Mouse (Mus musculus) lung, adult 2 months (tissue): Measurements from ENCODE around the gene Ddx25. TPM values are rescaled to one million over a fixed set of nuclear protein-coding genes. Genes with fewer than 3 reads are reported as not detected.

Experiments
- DNase-seq: peaks from one replicate; pipeline ENCODE4 v3.0.0; 2022
- H3K4me1 ChIP-seq: fragments of 200-500 bp; 2 replicates; pipeline ENCODE4 v1.6.1; 2011; ENCODE audit warnings: low read length; ENCODE audit not compliant: control insufficient read depth, insufficient read depth
- H3K4me3 ChIP-seq: fragments of 200-500 bp; replicated peaks from 2 replicates; pipeline ENCODE3; 2011; ENCODE audit warnings: low read depth, mild to moderate bottlenecking, control low read depth, low read length; ENCODE audit errors: extremely low read depth
- CTCF ChIP-seq: fragments of 200-500 bp; IDR thresholded peaks from 2 replicates; pipeline ENCODE4 v1.5.1; 2011; ENCODE audit warnings: mild to moderate bottlenecking, low read length, control low read depth; ENCODE audit not compliant: insufficient read depth
- POLR2A ChIP-seq: fragments of 200-500 bp; IDR thresholded peaks from 2 replicates; pipeline ENCODE4 v1.6.1; 2011; ENCODE audit warnings: low read depth, mild to moderate bottlenecking, control low read depth, low read length, borderline replicate concordance; ENCODE audit errors: extremely low read depth
- WGBS: fragments of 180-500 bp; shearing (Covaris S2); methylation state at CpG from one replicate; pipeline ENCODE4 v1.1.7; 2018; 5-methylcytosine and 5-hydroxymethylcytosine counted together
- polyA plus RNA-seq: library from polyadenylated mRNA; depleted of rRNA; stranded (reverse); fragments of >200 nt; gene quantifications from 2 replicates; pipeline ENCODE4 v1.2.3, GENCODE M21; 2012

Ddx25 gene
- polyA plus RNA-seq, 1 experiment = 0.02 TPM

DNA sequence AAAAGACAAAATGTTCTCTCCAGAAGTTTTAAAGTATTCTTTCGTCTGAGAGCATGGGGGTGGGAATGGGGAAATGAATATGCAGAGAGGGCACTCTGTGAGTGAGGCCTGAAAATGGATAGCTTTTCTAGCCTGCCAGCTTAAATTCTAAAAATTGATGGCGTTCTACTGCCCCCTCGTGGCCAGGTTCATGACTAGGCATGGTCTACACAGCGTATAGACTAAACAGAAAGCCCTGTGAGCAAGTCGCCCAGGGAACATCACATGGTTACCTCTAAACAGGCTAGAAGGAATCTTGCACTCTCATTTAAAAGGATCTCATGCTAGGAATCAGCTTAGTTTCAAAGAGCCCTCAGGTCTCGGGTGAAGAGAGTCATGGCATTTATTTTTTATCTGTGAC is 16.8 kb downstream of the Ddx25 start:
- H3K4me1 ChIP-seq = no peaks in the 10 kb centered on the region
- whole genome bisulfite sequencing = 8% methylated on average over 6 of the region's 6 CpGs
- DNase-seq = peak; percentile 69
- TF ChIP-seq CTCF = peak; percentile 64
- TF ChIP-seq POLR2A = no peak
- H3K4me3 ChIP-seq = no peak overlapping the region

DNA sequence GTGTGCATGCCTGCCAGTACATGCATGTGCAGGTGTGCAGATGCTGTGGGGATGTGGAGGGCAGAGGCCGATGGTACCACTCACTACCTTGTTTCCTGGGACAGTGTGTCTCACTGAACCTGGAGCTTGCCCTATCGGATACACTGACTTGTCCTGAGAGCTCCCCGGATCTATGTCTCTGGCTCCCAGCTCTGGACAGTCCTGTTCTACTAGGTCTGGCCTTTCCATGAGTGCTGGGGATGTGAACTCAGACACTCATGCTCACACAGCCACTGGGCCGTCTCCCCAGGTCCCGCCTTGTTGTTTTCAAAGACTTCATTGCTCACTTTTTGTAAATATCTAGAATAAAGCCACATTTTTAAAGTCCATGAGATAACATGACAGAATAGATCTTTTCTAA is 17.3 kb downstream of the Ddx25 start:
- Histone ChIP-seq H3K4me3 (no peak overlapping the region), H3K4me1 (no peaks in the 10 kb centered on the region)
- 76% methylated on average over 5 of the region's 5 CpGs for WGBS
- TF ChIP-seq POLR2A = no peak
- TF ChIP-seq CTCF = no peak
- no peak for DNase-seq

DNA sequence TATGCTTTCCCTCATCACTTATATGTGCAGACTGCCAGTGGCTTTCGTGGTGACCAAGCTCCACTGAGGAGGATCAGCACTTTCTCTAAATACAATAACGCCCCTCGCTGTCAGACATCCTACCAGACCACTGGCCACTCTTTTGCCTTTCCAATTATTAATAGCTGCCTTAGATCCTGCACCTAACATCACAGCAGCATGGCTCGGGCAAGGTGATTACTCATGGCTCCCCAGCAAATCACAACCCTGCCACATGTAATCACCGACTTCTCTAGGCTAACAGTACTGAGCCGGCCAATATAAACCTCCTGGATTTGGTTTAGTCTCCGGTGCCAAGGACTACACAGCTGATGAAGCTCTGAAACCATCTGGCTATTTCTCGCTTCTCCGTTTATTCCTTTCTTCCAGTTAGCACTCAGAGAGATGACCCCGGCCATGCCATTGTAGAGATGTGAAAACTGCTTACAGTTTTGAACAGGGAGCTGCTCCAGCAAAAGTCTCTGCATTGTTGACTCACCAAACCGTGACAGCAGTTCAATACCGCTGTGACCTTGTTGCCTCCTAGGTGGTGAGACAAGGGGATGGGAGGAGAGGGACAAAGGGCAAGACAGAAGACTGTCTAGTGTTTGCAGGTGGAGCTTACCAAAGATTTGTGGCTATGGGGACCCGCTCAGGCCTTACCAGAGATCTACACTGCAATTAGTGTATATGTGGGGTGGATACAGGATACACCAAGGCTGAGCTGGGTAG is 19.2 kb downstream of the Ddx25 start:
- TF ChIP-seq CTCF (no peak), POLR2A (no peak)
- no peak for DNase-seq
- 64% methylated on average over 13 of the region's 13 CpGs for WGBS
- H3K4me3 ChIP-seq = no peak overlapping the region
- no peaks in the 10 kb centered on the region for H3K4me1 ChIP-seq

DNA sequence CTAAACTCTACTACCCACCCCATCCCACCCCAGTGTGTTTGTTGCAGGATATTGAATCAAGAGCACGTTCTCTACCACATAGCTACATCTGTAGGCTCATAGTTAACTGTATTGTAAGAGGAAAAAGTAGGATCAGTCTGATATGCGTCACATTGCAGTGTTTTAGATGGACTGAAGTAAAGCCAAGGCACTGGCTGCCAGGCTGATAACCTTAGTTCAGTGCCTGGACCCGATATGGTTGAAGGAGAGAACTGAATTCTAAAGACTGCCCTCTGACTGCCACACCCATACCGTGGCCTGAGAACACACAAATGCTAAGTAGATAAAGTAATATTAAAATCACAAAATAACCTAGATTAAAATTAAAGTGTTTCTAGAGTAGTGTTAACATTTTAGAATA is 22.5 kb downstream of the Ddx25 start:
- 65% methylated on average over 4 of the region's 4 CpGs for WGBS
- DNase-seq = no peak
- Histone ChIP-seq H3K4me3 (no peak overlapping the region), H3K4me1 (no peaks in the 10 kb centered on the region)
- TF ChIP-seq POLR2A (no peak), CTCF (no peak)

DNA sequence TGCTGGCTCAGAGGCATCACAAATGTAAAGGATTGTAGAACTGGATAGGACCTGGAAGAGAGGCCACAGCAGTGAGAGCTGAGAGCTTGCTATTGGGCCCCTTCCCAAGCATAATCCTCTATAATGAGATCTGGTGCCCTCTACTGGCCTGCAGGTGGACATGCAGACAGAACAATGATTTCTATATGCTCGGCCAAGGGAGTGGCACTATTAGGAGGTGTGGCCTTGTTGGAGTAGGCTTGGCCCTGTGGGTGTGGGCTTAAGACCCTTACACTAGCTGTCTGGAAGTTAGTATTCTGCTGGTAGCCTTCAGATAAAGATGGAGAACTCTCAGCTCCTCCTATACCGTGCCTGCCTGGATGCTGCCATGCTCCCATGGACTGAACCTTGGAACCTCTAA is 23.2 kb downstream of the Ddx25 start:
- WGBS = 11% methylated on average over 2 of the region's 2 CpGs
- no peak for DNase-seq
- H3K4me1 ChIP-seq = no peaks in the 10 kb centered on the region
- no peak overlapping the region for H3K4me3 ChIP-seq
- no peak for TF ChIP-seq POLR2A
- peak; percentile 58 for TF ChIP-seq CTCF

DNA sequence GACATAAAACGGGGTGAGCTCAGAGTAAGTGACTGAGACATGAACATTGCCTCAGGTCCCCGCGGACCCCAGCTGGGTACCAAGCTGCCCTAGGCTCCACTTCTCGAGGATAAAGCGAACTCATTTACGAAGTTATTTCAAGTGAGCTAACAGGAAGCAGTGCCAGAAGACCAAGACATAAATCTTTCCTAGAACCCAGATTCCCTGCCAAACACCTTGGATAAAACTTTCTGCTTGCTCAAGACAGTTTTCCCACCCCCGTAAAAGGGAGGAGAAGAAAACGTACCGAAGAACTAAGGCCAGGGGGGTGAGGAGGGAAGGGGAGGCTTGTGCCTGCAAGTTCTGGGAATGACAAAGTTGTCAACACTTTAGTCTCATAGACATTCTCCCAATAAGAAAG is 25.1 kb downstream of the Ddx25 start:
- no peaks in the 10 kb centered on the region for H3K4me1 ChIP-seq
- TF ChIP-seq POLR2A = no peak
- no peak for DNase-seq
- 45% methylated on average over 9 of the region's 9 CpGs for WGBS
- H3K4me3 ChIP-seq = no peak overlapping the region

DNA sequence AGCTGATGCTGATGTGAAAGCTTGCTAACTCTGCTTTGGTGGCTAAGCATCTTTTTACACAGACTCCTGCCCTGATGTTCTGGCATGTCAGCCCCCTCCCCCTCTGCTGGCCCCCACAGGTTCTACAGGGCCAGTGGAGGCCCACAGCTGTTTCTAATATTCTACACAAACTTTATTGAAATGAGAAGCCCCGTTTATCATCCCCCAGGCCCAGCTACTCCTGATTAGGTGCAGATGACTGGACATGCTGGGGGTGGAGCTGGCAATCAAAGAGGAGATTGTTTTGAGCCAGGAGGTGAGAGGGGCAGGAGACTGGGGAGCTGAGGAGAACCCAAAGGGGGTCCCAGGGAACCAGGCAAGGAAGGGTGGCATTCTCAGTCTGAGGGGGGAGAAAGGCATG is 28.5 kb downstream of the Ddx25 start:
- DNase-seq = no peak
- H3K4me1 ChIP-seq = no peaks in the 10 kb centered on the region
- no peak overlapping the region for H3K4me3 ChIP-seq
- TF ChIP-seq POLR2A (no peak), CTCF (no peak)
- WGBS = 13% methylated on average over 1 of the region's 1 CpGs

DNA sequence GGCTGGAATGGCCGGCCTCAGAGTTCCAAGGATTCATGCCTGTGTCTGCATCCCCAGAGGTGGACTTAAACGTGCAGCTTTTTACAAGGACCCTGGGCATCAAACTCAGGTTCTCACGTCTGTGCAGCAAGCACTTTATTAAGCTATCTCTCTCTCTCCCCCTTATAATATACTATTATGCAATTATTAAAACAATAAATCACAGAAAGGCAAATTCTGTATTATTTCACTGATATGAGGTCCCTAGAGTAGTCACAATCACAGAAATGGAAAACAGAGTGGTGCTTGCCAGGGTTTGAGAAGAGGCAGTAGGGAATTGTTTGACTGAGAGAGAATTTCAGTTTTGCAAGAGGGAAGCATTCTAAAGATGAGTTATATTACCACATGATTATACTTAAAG is 29.2 kb downstream of the Ddx25 start:
- no peak for DNase-seq
- 59% methylated on average over 3 of the region's 3 CpGs for WGBS
- no peaks in the 10 kb centered on the region for H3K4me1 ChIP-seq
- no peak overlapping the region for H3K4me3 ChIP-seq
- TF ChIP-seq POLR2A (no peak), CTCF (no peak)

DNA sequence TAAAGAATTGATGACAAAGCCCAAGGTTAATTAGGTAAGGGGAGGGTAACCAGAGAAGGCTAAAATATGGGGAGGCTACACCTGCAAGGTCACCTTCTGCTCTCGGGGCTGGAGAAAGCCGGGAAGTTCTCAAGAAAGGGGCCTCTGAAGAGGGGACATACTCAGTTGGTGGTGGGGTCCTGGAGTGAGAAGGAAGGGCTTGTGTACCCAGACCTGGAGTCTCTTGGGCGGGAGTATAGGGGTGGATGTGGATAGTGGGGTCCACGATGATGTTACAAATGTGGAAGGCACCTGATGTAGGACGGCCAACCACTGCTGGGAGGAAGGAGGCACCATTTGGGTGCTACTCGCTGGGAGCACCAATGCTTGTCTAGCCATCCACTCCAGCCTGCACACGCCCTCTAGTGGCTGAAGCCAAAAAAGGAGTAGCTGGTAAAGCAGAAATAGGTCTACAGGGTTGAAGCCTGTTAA is 34.4 kb downstream of the Ddx25 start:
- Histone ChIP-seq H3K4me3 (no peak overlapping the region), H3K4me1 (no peaks in the 10 kb centered on the region; the same call in 1 of the 2 replicates)
- TF ChIP-seq CTCF (peak; percentile 82), POLR2A (no peak)
- peak; percentile 52 for DNase-seq
- WGBS = 17% methylated on average over 7 of the region's 7 CpGs

DNA sequence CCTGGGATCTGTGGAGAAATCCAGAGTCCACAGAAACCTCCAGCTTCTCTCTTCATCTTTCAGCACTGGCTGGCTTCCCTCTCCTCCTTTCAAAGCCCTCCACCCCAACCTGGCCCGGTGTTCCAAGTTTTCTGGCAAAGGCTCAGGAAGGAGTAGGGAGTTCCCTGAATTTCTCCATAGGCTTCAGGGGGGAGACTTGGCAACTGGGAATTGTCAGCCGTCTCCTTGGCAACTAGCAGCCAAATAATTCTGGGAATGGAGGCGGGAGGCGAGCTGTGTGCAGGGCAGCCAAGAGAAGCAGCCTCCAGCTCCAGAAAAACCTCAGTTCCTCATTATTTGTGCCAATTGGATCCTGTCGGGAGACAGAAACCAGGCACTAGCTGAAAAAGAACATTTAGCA is 34.8 kb downstream of the Ddx25 start:
- peak; percentile 10 for DNase-seq
- no peaks in the 10 kb centered on the region; the same call in 1 of the 2 replicates for H3K4me1 ChIP-seq
- no peak overlapping the region for H3K4me3 ChIP-seq
- WGBS = 33% methylated on average over 5 of the region's 5 CpGs
- no peak for TF ChIP-seq POLR2A
